Mouse (Mus musculus) cortical plate, adult 2 months (tissue): ENCODE measurements around the gene Phactr1.

Experiments
- CTCF ChIP-seq: fragments of 200-500 bp; IDR thresholded peaks from 2 replicates; pipeline ENCODE4 v1.5.1; 2011; ENCODE audit warnings: mild to moderate bottlenecking, control low read depth, low read length; ENCODE audit not compliant: insufficient read depth; ENCODE audit errors: extremely low read depth
- POLR2A ChIP-seq: fragments of 200-500 bp; IDR thresholded peaks from 2 replicates; pipeline ENCODE4 v1.6.1; 2011; ENCODE audit warnings: mild to moderate bottlenecking, low read length, control low read depth; ENCODE audit not compliant: insufficient read depth; ENCODE audit errors: extremely low read depth

- TF ChIP-seq CTCF, result no peak
- TF ChIP-seq POLR2A, result no peak
These were observed 477.9 kb downstream of the Phactr1 start for GRCm38 (mm10) chr13:43158281-43158680.
